In genomic region chr6:128808532-128808931, GRCm38 (mm10) we compare ENCODE assay signal across 10 mouse cellular contexts. TPM values are rescaled to one million over a fixed set of nuclear protein-coding genes. Genes with fewer than 3 reads are reported as not detected.
A peak's percentile ranks its signal among the peaks of the same experiment; 100 is the strongest.
DNase-seq lines count a peak whose midpoint lies in the region; ATAC-seq lines count a peak whose summit lies in the region.
"Had no signal": no experiment of that assay in that cellular context is flagged by ENCODE, and none has a peak within 500 bp of the region (broad histone marks: within the 10 kb centered on the region; RNA-seq: fewer than 3 reads in every experiment).

No protein-coding gene starts in this region.

- H3K27me3 ChIP-seq in forebrain, embryonic 12.5 days = no peaks in the 10 kb centered on the region
- H3K27me3 ChIP-seq: embryonic facial prominence, embryonic 12.5 days; liver, embryonic 15.5 days; stomach, embryonic 15.5 days had no signal

- H3K9ac ChIP-seq in forebrain, embryonic 12.5 days = no peak overlapping the region
- H3K9ac ChIP-seq: embryonic facial prominence, embryonic 12.5 days; liver, embryonic 15.5 days; stomach, embryonic 15.5 days had no signal

- peak; percentile 16 to 40 for DNase-seq in left cerebral cortex, postnatal 10 days (ENCODE audit: extremely low spot score in 1 of 2, low spot score in 2 of 2)
- DNase-seq in left cerebral cortex, adult 9 months (ENCODE audit: low spot score in 2 of 2) = no peak
- DNase-seq in NIH3T3 (ENCODE audit: low read depth) = peak; percentile 66
- DNase-seq in forelimb bud, embryonic 11.5 days (ENCODE audit: low read depth, low spot score) = peak; percentile 24
- no peak for DNase-seq in gastrocnemius, postnatal 14 days

- intact Hi-C loops in left cerebral cortex, postnatal 10 days (cut with DNase I) = loop anchor here (10.0 kb wide), 1 partner anchor 556 kb away; no protein-coding TSS in a partner anchor
- intact Hi-C loops in gastrocnemius, postnatal 14 days (cut with DNase I; ENCODE audit: low total_unique reads) = loop anchor here (5.0 kb wide), 1 partner anchor 34 kb away; no protein-coding TSS in a partner anchor

- WGBS in forebrain, embryonic 12.5 days = 89% methylated on average over 5 of the region's 5 CpGs

- H3K9me3 ChIP-seq in forebrain, embryonic 12.5 days = no peaks in the 10 kb centered on the region
- H3K9me3 ChIP-seq: embryonic facial prominence, embryonic 12.5 days; liver, embryonic 15.5 days; stomach, embryonic 15.5 days had no signal

- H3K4me3 ChIP-seq in forebrain, embryonic 12.5 days (replicated peaks) = no peak overlapping the region
- H3K4me3 ChIP-seq: embryonic facial prominence, embryonic 12.5 days; liver, embryonic 15.5 days; stomach, embryonic 15.5 days had no signal

- H3K4me2 ChIP-seq in forebrain, embryonic 12.5 days = no peak overlapping the region
- H3K4me2 ChIP-seq: embryonic facial prominence, embryonic 12.5 days; liver, embryonic 15.5 days; stomach, embryonic 15.5 days had no signal

- no peaks in the 10 kb centered on the region for H3K36me3 ChIP-seq in forebrain, embryonic 12.5 days (replicated peaks)
- H3K36me3 ChIP-seq: embryonic facial prominence, embryonic 12.5 days; liver, embryonic 15.5 days; stomach, embryonic 15.5 days had no signal

- peak; percentile 61 for ATAC-seq in monocyte, adult 5-6 weeks (replicated peaks; ENCODE audit: insufficient number of reproducible peaks, low FRiP score, low TSS enrichment, poor library complexity, severe bottlenecking)
- ATAC-seq in forebrain, embryonic 12.5 days (ENCODE audit: low FRiP score) = no peak

- no peak overlapping the region for H3K27ac ChIP-seq in forebrain, embryonic 12.5 days
- H3K27ac ChIP-seq: embryonic facial prominence, embryonic 12.5 days; liver, embryonic 15.5 days; stomach, embryonic 15.5 days had no signal

- H3K4me1 ChIP-seq in forebrain, embryonic 12.5 days = no peaks in the 10 kb centered on the region
- H3K4me1 ChIP-seq: embryonic facial prominence, embryonic 12.5 days; stomach, embryonic 15.5 days had no signal

RNA-seq across cellular contexts. Expression of gene Gm44511, which starts 17.6 kb away (rescaled TPM):
- total RNA-seq in left cerebral cortex, postnatal 10 days (2021) = not detected
- 0.57 TPM in 1 of 3 replicates, not detected in the others for total RNA-seq in monocyte, adult 5-6 weeks (2017)
- total RNA-seq in gastrocnemius, postnatal 14 days (2021) = not detected
- polyA plus RNA-seq in forebrain, embryonic 12.5 days (2016; fragmentation: Nextera tagmentation; extraction: Ambion mirVana) = not detected in 2 replicates
- polyA plus RNA-seq: embryonic facial prominence, embryonic 12.5 days; liver, embryonic 15.5 days; stomach, embryonic 15.5 days had no signal

RNA-seq across cellular contexts. Expression of gene Klrb1b, which starts 17.6 kb away (rescaled TPM):
- not detected for total RNA-seq in left cerebral cortex, postnatal 10 days (2021)
- 99.8 to 219 TPM (median 100 TPM) in 3 replicates for total RNA-seq in monocyte, adult 5-6 weeks (2017)
- total RNA-seq in gastrocnemius, postnatal 14 days (2021) = not detected
- not detected in 2 replicates for polyA plus RNA-seq in forebrain, embryonic 12.5 days (2016; fragmentation: Nextera tagmentation; extraction: Ambion mirVana)
- polyA plus RNA-seq: embryonic facial prominence, embryonic 12.5 days had no signal

RNA-seq across cellular contexts. Expression of gene Klrb1c, which starts 19.5 kb away (rescaled TPM):
- total RNA-seq in left cerebral cortex, postnatal 10 days (2021) = not detected
- 160 to 719 TPM (median 207 TPM) in 3 replicates for total RNA-seq in monocyte, adult 5-6 weeks (2017)
- under 1 TPM in 1 of 2 experiments, not detected in 1; 0.14 TPM for total RNA-seq in gastrocnemius, postnatal 14 days (2021)
- polyA plus RNA-seq in forebrain, embryonic 12.5 days (2016; fragmentation: Nextera tagmentation; extraction: Ambion mirVana) = 0.08 TPM in 1 of 2 replicates, not detected in the other
- polyA plus RNA-seq: embryonic facial prominence, embryonic 12.5 days had no signal

Comparison
In these comparisons a context has a peak if more than half of its experiments do, and no peak if none do; other contexts are left out.
1. DNase-seq: peak in left cerebral cortex, postnatal 10 days (2 of 2), NIH3T3 (single experiment) and forelimb bud, embryonic 11.5 days (single experiment); none in left cerebral cortex, adult 9 months (0 of 2) and gastrocnemius, postnatal 14 days (single experiment).
2. RNA of gene Klrb1b, which starts 17.6 kb away (total RNA-seq): 99.8 to 219 TPM in monocyte, adult 5-6 weeks; not detected in gastrocnemius, postnatal 14 days and not detected in left cerebral cortex, postnatal 10 days; every median in the first group is over 10 times any median in the second.
3. RNA of gene Klrb1c, which starts 19.5 kb away (total RNA-seq): 160 to 719 TPM in monocyte, adult 5-6 weeks; not detected in left cerebral cortex, postnatal 10 days and 0.14 TPM in gastrocnemius, postnatal 14 days; every median in the first group is over 100 times any median in the second.